Mouse (Mus musculus) intestine, embryonic 15.5 days (tissue): ENCODE measurements around the gene Hsf4. TPM values are rescaled to one million over a fixed set of nuclear protein-coding genes. Genes with fewer than 3 reads are reported as not detected.
"Not testable (repeated sequence)": the region's sequence is repeated elsewhere in the genome, so short reads cannot be mapped to it uniquely, and the experiment has no call there.

ENCODE experiments used
- ATAC-seq: fragments of 200-750 bp; cut with Nextera tagmentation; 2 replicates; pipeline ENCODE4 v1.8.0; 2017; ENCODE audit warnings: moderate TSS enrichment, moderate library complexity
- H3K27ac ChIP-seq: fragments of 300-500 bp; sonication (generic); 2 replicates; pipeline ENCODE4 v1.5.1; 2015; ENCODE audit warnings: mild to moderate bottlenecking, inconsistent platforms
- H3K27me3 ChIP-seq: fragments of 300-500 bp; sonication (generic); replicated peaks from 2 replicates; pipeline ENCODE4 v1.6.1; 2015; ENCODE audit warnings: inconsistent platforms
- H3K36me3 ChIP-seq: fragments of 300-500 bp; sonication (generic); 2 replicates; pipeline ENCODE4 v1.6.1; 2015; ENCODE audit warnings: inconsistent platforms
- H3K4me1 ChIP-seq: fragments of 300-500 bp; sonication (generic); replicated peaks from 2 replicates; pipeline ENCODE4 v1.6.1; 2015; ENCODE audit warnings: inconsistent platforms
- H3K4me2 ChIP-seq: fragments of 300-500 bp; sonication (generic); replicated peaks from 2 replicates; pipeline ENCODE4 v1.6.1; 2015; ENCODE audit warnings: mild to moderate bottlenecking, inconsistent platforms
- H3K4me3 ChIP-seq: fragments of 300-500 bp; sonication (generic); replicated peaks from 2 replicates; pipeline ENCODE4 v1.5.1; 2015; ENCODE audit warnings: inconsistent platforms
- H3K9ac ChIP-seq: fragments of 300-500 bp; sonication (generic); 2 replicates; pipeline ENCODE4 v1.6.1; 2015; ENCODE audit warnings: inconsistent platforms
- H3K9me3 ChIP-seq: fragments of 300-500 bp; sonication (generic); 2 replicates; pipeline ENCODE4 v1.6.1; 2016; ENCODE audit warnings: inconsistent platforms
- WGBS: fragments of 180-500 bp; shearing (Covaris S2); methylation state at CpG from one replicate; pipeline ENCODE4 v1.1.7; 2015; 5-methylcytosine and 5-hydroxymethylcytosine counted together
- polyA plus RNA-seq: library from polyadenylated mRNA; unstranded; fragments of >200 nt; fragmentation: Nextera tagmentation; extraction: Ambion mirVana; gene quantifications from 2 replicates; pipeline ENCODE4 v1.2.1, GENCODE M21; 2015

Gene Hsf4
- polyA plus RNA-seq, 1 experiment from 2014 or later, result 0.11 TPM

GRCm38 (mm10) chr8:105290554-105291314 is 21.1 kb downstream of the Hsf4 start:
- Histone ChIP-seq H3K4me3 (peak overlapping the region; percentile 48; the same call in 1 of the 2 replicates), H3K27me3 (peaks cover 11% of the 10 kb centered on the region), H3K9me3 (no peaks in the 10 kb centered on the region), H3K9ac (no peak overlapping the region), H3K27ac (no peak overlapping the region), H3K4me1 (peaks cover 11% of the 10 kb centered on the region), H3K36me3 (no peaks in the 10 kb centered on the region), H3K4me2 (peak overlapping the region; percentile 86)
- ATAC-seq, result no peak
- WGBS, result 7% methylated on average over 31 of the region's 31 CpGs

DNA sequence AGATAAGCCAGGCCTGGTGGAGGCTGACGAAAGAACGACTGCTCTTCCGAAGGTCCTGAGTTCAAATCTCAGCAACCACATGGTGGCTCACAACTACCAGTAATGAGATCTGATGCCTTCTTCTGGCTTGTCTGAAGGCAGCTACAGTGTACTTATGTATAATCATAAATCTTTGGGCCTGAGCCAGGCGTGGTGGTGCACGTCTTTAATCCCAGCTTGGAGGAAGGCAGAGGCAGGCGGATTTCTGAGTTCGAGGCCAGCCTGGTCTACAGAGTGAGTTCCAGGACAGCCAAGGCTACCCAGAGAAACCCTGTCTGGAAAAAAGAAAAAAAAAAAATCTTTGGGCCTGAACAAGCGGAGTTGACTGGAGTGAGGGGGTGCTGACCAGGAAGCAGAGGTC is 21.8 kb downstream of the Hsf4 start:
- H3K4me3 ChIP-seq, H3K9me3 ChIP-seq, H3K4me2 ChIP-seq, H3K36me3 ChIP-seq, H3K9ac ChIP-seq, H3K27ac ChIP-seq, ATAC-seq: not testable (repeated sequence)
- Histone ChIP-seq H3K27me3 (peaks cover 11% of the 10 kb centered on the region), H3K4me1 (peaks cover 11% of the 10 kb centered on the region)
- WGBS, result 85% methylated on average over 8 of the region's 8 CpGs

DNA sequence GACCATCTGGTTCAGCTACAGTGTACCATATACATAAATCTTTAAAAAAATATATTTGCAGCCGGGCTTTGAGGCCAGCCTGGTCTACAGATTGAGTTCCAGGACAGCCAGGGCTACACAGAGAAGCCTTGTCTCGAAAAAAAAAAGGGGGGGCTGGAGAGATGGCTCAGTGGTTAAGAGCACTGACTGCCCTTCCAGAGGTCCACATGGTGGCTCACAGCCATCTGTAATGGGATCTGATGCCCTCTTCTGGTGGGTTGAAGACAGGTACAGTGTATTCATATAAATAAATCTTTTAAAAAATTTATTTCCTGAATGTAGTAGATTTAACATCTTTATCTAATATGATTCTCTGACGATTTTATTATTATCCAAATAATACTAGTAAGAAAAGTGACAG is 22.2 kb downstream of the Hsf4 start:
- 69% methylated on average over 3 of the region's 3 CpGs for WGBS
- not testable (repeated sequence) for ATAC-seq, H3K36me3 ChIP-seq, H3K9me3 ChIP-seq, H3K4me2 ChIP-seq, H3K9ac ChIP-seq, H3K27ac ChIP-seq, H3K4me3 ChIP-seq
- H3K27me3 ChIP-seq, result peaks cover 11% of the 10 kb centered on the region
- peaks cover 11% of the 10 kb centered on the region for H3K4me1 ChIP-seq

GRCm38 (mm10) chr8:105292471-105292870 is 22.9 kb downstream of the Hsf4 start:
- Histone ChIP-seq H3K36me3 (no peaks in the 10 kb centered on the region), H3K27ac (no peak overlapping the region), H3K4me1 (peaks cover 11% of the 10 kb centered on the region), H3K27me3 (peaks cover 11% of the 10 kb centered on the region), H3K4me2 (no peak overlapping the region), H3K4me3 (no peak overlapping the region), H3K9me3 (no peaks in the 10 kb centered on the region), H3K9ac (no peak overlapping the region)
- ATAC-seq, result no peak
- 82% methylated on average over 7 of the region's 7 CpGs for WGBS

DNA sequence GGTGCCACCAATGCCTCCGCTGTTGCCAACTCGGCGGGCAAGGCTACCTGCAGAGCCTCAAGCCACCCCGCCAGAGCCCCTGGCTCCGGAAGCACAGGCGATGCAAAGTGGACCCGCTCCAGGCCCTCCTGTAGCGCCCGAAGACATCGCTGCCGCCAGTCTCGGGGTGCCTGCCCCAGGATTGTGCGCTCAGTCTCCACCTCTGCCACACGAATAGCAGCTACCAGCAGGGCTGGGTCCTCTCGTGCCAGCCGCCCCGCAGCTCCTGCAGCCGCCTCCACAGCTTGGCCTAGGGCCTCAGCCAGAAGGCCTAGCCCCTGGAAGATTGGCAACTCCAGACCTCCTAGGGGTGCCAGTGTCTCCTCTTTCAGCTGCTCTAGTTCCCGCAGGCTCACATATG is 23.8 kb downstream of the Hsf4 start:
- peaks cover 14% of the 10 kb centered on the region for H3K4me1 ChIP-seq
- H3K36me3 ChIP-seq, result no peaks in the 10 kb centered on the region
- no peak overlapping the region for H3K27ac ChIP-seq
- no peaks in the 10 kb centered on the region for H3K9me3 ChIP-seq
- no peak for ATAC-seq
- WGBS, result 70% methylated on average over 19 of the region's 19 CpGs
- H3K4me3 ChIP-seq, result no peak overlapping the region
- H3K27me3 ChIP-seq, result peaks cover 11% of the 10 kb centered on the region
- H3K9ac ChIP-seq, result no peak overlapping the region
- H3K4me2 ChIP-seq, result no peak overlapping the region

DNA sequence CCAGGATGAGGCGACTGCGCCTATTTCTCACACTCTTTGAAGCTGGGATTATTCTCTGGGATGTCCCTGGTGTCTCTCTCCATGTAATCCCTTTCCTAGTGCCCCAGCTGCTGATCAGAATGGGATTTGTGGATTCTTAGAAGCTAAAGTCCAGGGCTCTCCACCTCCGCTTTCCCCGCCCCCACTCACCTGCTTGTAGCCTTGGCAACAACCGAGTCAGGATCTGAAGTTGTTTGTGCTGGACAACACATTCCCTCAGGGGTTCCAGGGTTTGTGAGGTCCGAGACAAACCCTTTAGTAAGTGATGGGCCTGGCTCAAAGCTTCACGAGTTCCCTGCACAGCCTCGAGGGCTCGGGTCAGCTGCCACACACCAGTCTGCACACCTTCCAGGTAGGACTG is 25.2 kb downstream of the Hsf4 start:
- Histone ChIP-seq H3K9ac (no peak overlapping the region), H3K36me3 (peaks cover under 1% of the 10 kb centered on the region; the same call in 1 of the 2 replicates), H3K4me3 (no peak overlapping the region), H3K27me3 (peaks cover 11% of the 10 kb centered on the region), H3K4me1 (peaks cover 22% of the 10 kb centered on the region), H3K27ac (no peak overlapping the region), H3K4me2 (0 out of 2 replicates have a peak overlapping the region, but pooled peaks have one; percentile 19), H3K9me3 (no peaks in the 10 kb centered on the region)
- no peak for ATAC-seq
- WGBS, result 68% methylated on average over 9 of the region's 9 CpGs

DNA sequence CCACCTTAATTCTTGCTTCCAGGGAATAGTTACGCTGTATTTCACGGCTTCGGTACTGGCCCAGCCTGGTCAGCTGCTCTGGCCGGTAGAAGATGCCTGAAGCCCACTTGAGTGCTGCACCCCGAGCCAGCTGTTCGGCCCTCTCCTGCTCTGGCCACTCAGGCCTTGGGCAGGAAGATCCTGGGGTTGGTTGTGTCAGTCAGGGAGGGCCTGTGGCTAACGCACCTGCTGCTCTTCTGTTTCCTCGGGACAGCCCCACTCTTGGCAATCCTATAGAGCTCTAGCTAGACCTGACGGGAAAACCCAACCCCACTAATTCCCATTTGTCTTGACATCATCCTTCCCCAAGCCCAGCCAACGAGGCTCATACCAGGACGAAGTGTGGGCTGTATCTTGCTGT is 25.7 kb downstream of the Hsf4 start:
- H3K9me3 ChIP-seq, result no peaks in the 10 kb centered on the region
- no peak overlapping the region for H3K27ac ChIP-seq
- H3K4me1 ChIP-seq, result peaks cover 19% of the 10 kb centered on the region
- WGBS, result 72% methylated on average over 11 of the region's 11 CpGs
- peaks cover 5% of the 10 kb centered on the region for H3K36me3 ChIP-seq
- H3K27me3 ChIP-seq, result peaks cover 6% of the 10 kb centered on the region
- no peak overlapping the region for H3K4me3 ChIP-seq
- ATAC-seq, result no peak
- H3K9ac ChIP-seq, result no peak overlapping the region
- peak overlapping the region; percentile 19; the same call in 1 of the 2 replicates for H3K4me2 ChIP-seq

DNA sequence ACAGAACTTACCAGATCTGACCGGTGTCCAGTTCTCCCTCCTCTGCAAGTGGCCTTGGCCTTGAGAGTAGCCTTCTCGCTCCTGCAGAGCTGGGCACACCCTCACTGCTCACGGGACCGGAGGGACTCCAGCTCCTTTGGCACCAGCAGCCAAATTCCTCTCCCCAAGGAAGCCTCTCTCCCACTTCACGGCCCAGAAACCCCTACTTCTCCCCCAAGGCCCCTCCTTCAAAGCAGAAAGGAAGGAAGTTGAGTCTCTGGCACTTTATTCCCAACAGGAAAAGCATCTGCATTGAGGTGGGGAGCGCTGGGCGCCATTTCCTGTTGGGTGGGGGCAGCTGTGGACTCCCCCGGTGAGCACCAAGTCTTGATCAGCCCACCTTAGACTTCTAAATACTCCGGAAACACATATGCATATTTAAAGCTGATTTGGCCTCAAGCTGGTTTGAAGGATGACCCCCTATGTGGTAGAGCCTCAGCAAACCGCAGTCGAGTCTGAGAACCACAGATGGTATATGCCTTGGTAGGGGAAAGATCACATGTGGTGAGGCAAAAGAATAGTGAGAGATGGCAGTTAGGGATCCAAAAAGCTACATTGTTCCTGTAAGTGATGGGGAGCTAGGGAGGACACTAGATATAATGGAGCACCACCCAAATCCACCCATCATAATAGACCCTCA is 26.4 kb downstream of the Hsf4 start, which contains the start of gene Exoc3l:
Exoc3l (minus strand) TSS at position 207 of the 679 bp plus-strand sequence.
- no peak for ATAC-seq
- H3K9me3 ChIP-seq, result no peaks in the 10 kb centered on the region
- H3K36me3 ChIP-seq, result peaks cover 13% of the 10 kb centered on the region
- peak within 1 kb of the TSS; percentile 85 for H3K4me2 ChIP-seq
- H3K4me3 ChIP-seq, result peak within 1 kb of the TSS; percentile 92
- H3K27ac ChIP-seq, result no peak within 1 kb of the TSS
- peaks cover 13% of the 10 kb centered on the region for H3K4me1 ChIP-seq
- WGBS, result 60% methylated on average over 11 of the region's 11 CpGs
- 0 out of 2 replicates have a peak within 1 kb of the TSS, but pooled peaks have one; percentile 31 for H3K9ac ChIP-seq
- H3K27me3 ChIP-seq, result no peaks in the 10 kb centered on the region

- peaks cover 13% of the 10 kb centered on the region for H3K4me1 ChIP-seq
These were observed 28.1 kb downstream of the Hsf4 start, which contains the start of gene E2f4 for GRCm38 (mm10) chr8:105297511-105298192. E2f4 (plus strand) TSS chr8:105297663.

GRCm38 (mm10) chr8:105298351-105299252 is 29.0 kb downstream of the Hsf4 start:
- Histone ChIP-seq H3K9me3 (no peaks in the 10 kb centered on the region), H3K27me3 (no peaks in the 10 kb centered on the region), H3K9ac (peak overlapping the region; percentile 85), H3K4me2 (peak overlapping the region; percentile 85), H3K4me3 (peak overlapping the region; percentile 92), H3K27ac (no peak overlapping the region), H3K4me1 (peaks cover 13% of the 10 kb centered on the region), H3K36me3 (peaks cover 29% of the 10 kb centered on the region)
- 52% methylated on average over 18 of the region's 18 CpGs for WGBS
- ATAC-seq, result no peak

More at GRCm38 (mm10) chr8:105297511-105298192, 28.1 kb downstream of the Hsf4 start, which contains the start of gene E2f4:
- Histone ChIP-seq H3K27me3 (no peaks in the 10 kb centered on the region), H3K4me2 (peak within 1 kb of the TSS; percentile 85), H3K4me3 (peak within 1 kb of the TSS; percentile 92), H3K9me3 (no peaks in the 10 kb centered on the region), H3K9ac (peak within 1 kb of the TSS; percentile 85), H3K27ac (peak within 1 kb of the TSS; percentile 54), H3K36me3 (peaks cover 24% of the 10 kb centered on the region)
- under 1% methylated on average over 58 of the region's 58 CpGs for WGBS
- ATAC-seq, result peak; percentile 93

DNA sequence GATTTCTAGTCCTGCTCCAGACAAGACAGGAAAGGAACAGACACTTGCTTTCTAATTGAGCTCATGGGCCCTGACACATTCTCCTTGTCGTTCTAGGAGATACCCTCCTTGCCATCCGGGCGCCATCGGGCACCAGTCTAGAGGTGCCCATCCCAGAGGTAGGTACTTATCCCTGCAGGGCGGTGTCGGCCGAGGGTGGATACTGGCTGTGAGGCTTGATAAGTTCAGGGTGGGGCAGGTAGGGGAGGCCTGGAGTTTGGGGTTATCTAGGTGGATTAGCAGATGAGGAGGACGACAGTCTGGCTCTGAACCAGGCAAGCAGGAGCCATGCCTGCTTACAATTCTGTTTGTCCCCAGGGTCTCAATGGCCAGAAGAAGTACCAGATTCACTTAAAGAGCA is 30.4 kb downstream of the Hsf4 start:
- no peak overlapping the region for H3K4me2 ChIP-seq
- no peak overlapping the region for H3K27ac ChIP-seq
- WGBS, result 88% methylated on average over 8 of the region's 8 CpGs
- H3K9me3 ChIP-seq, result no peaks in the 10 kb centered on the region
- no peak overlapping the region for H3K4me3 ChIP-seq
- peaks cover 35% of the 10 kb centered on the region for H3K36me3 ChIP-seq
- H3K9ac ChIP-seq, result no peak overlapping the region
- no peaks in the 10 kb centered on the region for H3K27me3 ChIP-seq
- peak; percentile 15; the same call in 1 of the 2 replicates for ATAC-seq
- peaks cover 25% of the 10 kb centered on the region for H3K4me1 ChIP-seq
